Mouse (Mus musculus) embryonic stem cell, embryonic (primary cell): ENCODE results near the gene Krt12.

Experiments
- CTCF ChIA-PET, 4 experiments: fragments of 300-600 bp in 2 of 4; fragments of 350-600 bp in 2 of 4; sonication (Branson Sonifier 250); formaldehyde crosslinking; loops; one replicate each; lab custom pipeline; 2022; ENCODE audit warnings: inconsistent platforms in 2 of 4; lab: Charles Lee
- POLR2A ChIA-PET, 4 experiments: fragments of 300-600 bp in 2 of 4; fragments of 350-600 bp in 2 of 4; sonication (Branson Sonifier 250); formaldehyde crosslinking; loops; one replicate each; lab custom pipeline; 2022; ENCODE audit warnings: antibody characterized with exemption in 4 of 4, inconsistent platforms in 1 of 4; lab: Charles Lee

Gene Krt12

GRCm38 (mm10) chr11:99369229-99369628 lies 52.8 kb downstream of the Krt12 start:
- ChIA-PET CTCF (interaction anchor here (0.5 to 1.7 kb wide), 22 partner anchors 11 to 921 kb away, joined by 3 to 9 read pairs (median 3); partner anchors contain the start of genes Krt17 (in 1 of the 4) and Krt24 (in 1 of the 4)), POLR2A (interaction anchor here in 1 of 4 experiments (0.6 to 0.7 kb wide), 2 partner anchors 17 to 999 kb away, joined by 3 read pairs; no protein-coding TSS in a partner anchor)

GRCm38 (mm10) chr11:99366791-99367190 lies 55.3 kb downstream of the Krt12 start:
- CTCF ChIA-PET, result interaction anchor here in 1 of 4 experiments (0.5 to 0.7 kb wide), 3 partner anchors 20 to 769 kb away, joined by 3 to 5 read pairs (median 3); partner anchors contain the start of gene Krt15
- POLR2A ChIA-PET, result no interaction called here
